Mouse (Mus musculus) cerebellum, adult 2 months (tissue): ENCODE measurements around the gene Tigit.

Source experiments
- CTCF ChIP-seq: fragments of 200-500 bp; IDR thresholded peaks from 2 replicates; pipeline ENCODE4 v1.5.1; 2011; ENCODE audit warnings: low read depth, mild to moderate bottlenecking, control low read depth, low read length, moderate library complexity, borderline replicate concordance; ENCODE audit not compliant: insufficient read depth
- POLR2A ChIP-seq: fragments of 200-500 bp; IDR thresholded peaks from 2 replicates; pipeline ENCODE4 v1.6.1; 2011; ENCODE audit warnings: low read length, control low read depth, borderline replicate concordance; ENCODE audit not compliant: insufficient read depth

DNA sequence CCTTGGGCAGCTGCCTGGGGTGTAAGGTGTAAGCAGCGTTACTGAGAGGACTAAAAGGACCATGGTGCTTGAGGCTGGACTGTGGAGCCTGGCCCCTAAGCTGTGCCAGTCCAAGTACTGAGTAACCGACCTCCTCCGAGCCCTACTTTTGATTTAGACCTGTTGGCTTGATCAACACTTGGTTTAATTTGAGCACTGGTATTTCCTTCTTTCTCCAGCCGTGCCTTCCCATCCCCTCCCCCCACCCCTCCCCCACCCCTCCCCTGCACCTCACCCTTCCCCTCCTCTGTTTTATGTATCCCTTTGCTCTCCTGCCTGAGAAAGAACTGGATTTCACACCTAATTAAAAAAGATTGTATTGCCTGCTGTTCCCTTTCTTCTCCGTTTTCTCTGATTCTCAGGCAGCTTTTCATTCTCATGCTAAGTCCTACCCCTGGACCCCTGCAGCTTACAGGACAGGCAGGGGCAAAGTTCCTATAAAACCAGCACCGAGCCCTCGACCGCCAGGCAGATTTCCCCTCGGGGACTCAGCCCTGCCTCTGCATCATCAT is 60.3 kb downstream of the Tigit start:
- no peak for TF ChIP-seq POLR2A
- no peak for TF ChIP-seq CTCF
